Mouse (Mus musculus): Measurements from ENCODE around the gene Slco2b1. TPM values are rescaled to one million over a fixed set of nuclear protein-coding genes. Genes with fewer than 3 reads are reported as not detected.

The Slco2b1 gene
- polyA plus RNA-seq, 1 experiment from 2014 or later: 2.7 TPM

- Histone ChIP-seq H3K4me1 (replicated peaks) (no peaks in the 10 kb centered on the region), H3K4me2 (replicated peaks) (no peak overlapping the region), H3K36me3 (no peaks in the 10 kb centered on the region), H3K9me3 (no peaks in the 10 kb centered on the region), H3K4me3 (replicated peaks) (no peak overlapping the region), H3K27me3 (replicated peaks) (0 out of 2 replicates have a peak, but pooled peaks cover 6% of the 10 kb centered on the region), H3K9ac (no peak overlapping the region), H3K27ac (no peak overlapping the region)
- 49% methylated on average over 4 of the region's 4 CpGs for WGBS
- ATAC-seq: no peak
Measured at GRCm38 (mm10) chr7:99641245-99641644, 69.9 kb downstream of the Slco2b1 start.

GRCm38 (mm10) chr7:99633966-99634665 is 77.0 kb downstream of the Slco2b1 start:
- Histone ChIP-seq H3K4me2 (replicated peaks) (no peak overlapping the region), H3K4me3 (replicated peaks) (no peak overlapping the region), H3K4me1 (replicated peaks) (no peaks in the 10 kb centered on the region), H3K27me3 (replicated peaks) (peaks cover 4% of the 10 kb centered on the region; the same call in 1 of the 2 replicates), H3K27ac (no peak overlapping the region), H3K9ac (no peak overlapping the region), H3K36me3 (no peaks in the 10 kb centered on the region), H3K9me3 (no peaks in the 10 kb centered on the region)
- WGBS: 70% methylated on average over 8 of the region's 8 CpGs
- no peak for ATAC-seq

GRCm38 (mm10) chr7:99632286-99632685 is 78.9 kb downstream of the Slco2b1 start:
- 13% methylated on average over 6 of the region's 6 CpGs for WGBS

GRCm38 (mm10) chr7:99627366-99627765 is 83.8 kb downstream of the Slco2b1 start:
- Histone ChIP-seq H3K27me3 (replicated peaks) (peaks cover 60% of the 10 kb centered on the region), H3K9me3 (no peaks in the 10 kb centered on the region), H3K27ac (no peak overlapping the region), H3K4me1 (replicated peaks) (peaks cover 16% of the 10 kb centered on the region), H3K36me3 (no peaks in the 10 kb centered on the region), H3K4me2 (replicated peaks) (peak overlapping the region; percentile 97), H3K9ac (no peak overlapping the region), H3K4me3 (replicated peaks) (no peak overlapping the region)
- ATAC-seq: no peak
- 10% methylated on average over 7 of the region's 7 CpGs for WGBS

More at GRCm38 (mm10) chr7:99632286-99632685, 78.9 kb downstream of the Slco2b1 start:
- Histone ChIP-seq H3K4me1 (replicated peaks) (no peaks in the 10 kb centered on the region), H3K27me3 (replicated peaks) (peaks cover 22% of the 10 kb centered on the region), H3K9me3 (no peaks in the 10 kb centered on the region), H3K27ac (no peak overlapping the region), H3K4me3 (replicated peaks) (no peak overlapping the region), H3K36me3 (no peaks in the 10 kb centered on the region), H3K9ac (no peak overlapping the region), H3K4me2 (replicated peaks) (no peak overlapping the region)
- no peak for ATAC-seq

GRCm38 (mm10) chr7:99626376-99627270 is 84.5 kb downstream of the Slco2b1 start, which contains the start of gene Tpbgl:
Gene Tpbgl (minus strand): TSS chr7:99627103.
- H3K4me2 ChIP-seq (replicated peaks): peak within 1 kb of the TSS; percentile 97
- no peaks in the 10 kb centered on the region for H3K36me3 ChIP-seq
- H3K27me3 ChIP-seq (replicated peaks): peaks cover 60% of the 10 kb centered on the region
- ATAC-seq: peak; percentile 60
- no peak within 1 kb of the TSS for H3K27ac ChIP-seq
- WGBS: under 1% methylated on average over 80 of the region's 83 CpGs
- H3K9me3 ChIP-seq: no peaks in the 10 kb centered on the region
- H3K4me3 ChIP-seq (replicated peaks): peak within 1 kb of the TSS; percentile 49
- peaks cover 16% of the 10 kb centered on the region for H3K4me1 ChIP-seq (replicated peaks)
- peak within 1 kb of the TSS; percentile 33 for H3K9ac ChIP-seq

- Histone ChIP-seq H3K9me3 (no peaks in the 10 kb centered on the region), H3K27me3 (replicated peaks) (peaks cover 60% of the 10 kb centered on the region), H3K36me3 (no peaks in the 10 kb centered on the region), H3K4me3 (replicated peaks) (peak overlapping the region; percentile 49), H3K9ac (peak overlapping the region; percentile 33; the same call in 1 of the 2 replicates), H3K27ac (no peak overlapping the region), H3K4me2 (replicated peaks) (peak overlapping the region; percentile 97), H3K4me1 (replicated peaks) (peaks cover 16% of the 10 kb centered on the region)
- under 1% methylated on average over 79 of the region's 81 CpGs for WGBS
- ATAC-seq: peak; percentile 94
Measured at GRCm38 (mm10) chr7:99625722-99626375, 85.3 kb downstream of the Slco2b1 start.

GRCm38 (mm10) chr7:99618860-99619259 is 92.3 kb downstream of the Slco2b1 start:
- peaks cover 7% of the 10 kb centered on the region for H3K27me3 ChIP-seq (replicated peaks)
- H3K36me3 ChIP-seq: no peaks in the 10 kb centered on the region
- H3K9ac ChIP-seq: no peak overlapping the region
- no peak overlapping the region for H3K27ac ChIP-seq
- ATAC-seq: no peak
- H3K4me2 ChIP-seq (replicated peaks): no peak overlapping the region
- no peaks in the 10 kb centered on the region for H3K4me1 ChIP-seq (replicated peaks)
- 6% methylated on average over 3 of the region's 3 CpGs for WGBS
- no peak overlapping the region for H3K4me3 ChIP-seq (replicated peaks)
- no peaks in the 10 kb centered on the region for H3K9me3 ChIP-seq

- H3K9ac ChIP-seq: no peak overlapping the region
- H3K4me1 ChIP-seq (replicated peaks): no peaks in the 10 kb centered on the region
- no peak overlapping the region for H3K27ac ChIP-seq
- ATAC-seq: no peak
- H3K9me3 ChIP-seq: no peaks in the 10 kb centered on the region
- no peak overlapping the region for H3K4me3 ChIP-seq (replicated peaks)
- H3K27me3 ChIP-seq (replicated peaks): peaks cover 2% of the 10 kb centered on the region; the same call in 1 of the 2 replicates
- WGBS: 67% methylated on average over 2 of the region's 2 CpGs
- no peak overlapping the region for H3K4me2 ChIP-seq (replicated peaks)
- H3K36me3 ChIP-seq: no peaks in the 10 kb centered on the region
Measured at GRCm38 (mm10) chr7:99618264-99618663, 92.9 kb downstream of the Slco2b1 start.

Other genes with a start within 250 kb of the Slco2b1 start
- gene Klhl35, start 245.3 kb downstream of the Slco2b1 start, polyA plus RNA-seq (2015; fragmentation: Nextera tagmentation; extraction: Ambion mirVana): 0.49 and 0.62 TPM in 2 replicates
- gene Rps3, start 227.6 kb downstream of the Slco2b1 start, polyA plus RNA-seq (2015; fragmentation: Nextera tagmentation; extraction: Ambion mirVana): 810 and 875 TPM in 2 replicates
- 8.5 and 9.0 TPM in 2 replicates for gene Arrb1, start 175.9 kb downstream of the Slco2b1 start, polyA plus RNA-seq (2015; fragmentation: Nextera tagmentation; extraction: Ambion mirVana)
- 1.3 and 1.4 TPM in 2 replicates for gene Tpbgl, start 84.2 kb downstream of the Slco2b1 start, polyA plus RNA-seq (2015; fragmentation: Nextera tagmentation; extraction: Ambion mirVana)
- not detected in 2 replicates for gene Olfr520, start 18.9 kb upstream of the Slco2b1 start, polyA plus RNA-seq (2015; fragmentation: Nextera tagmentation; extraction: Ambion mirVana)
- gene Olfr521, start 52.2 kb upstream of the Slco2b1 start, polyA plus RNA-seq (2015; fragmentation: Nextera tagmentation; extraction: Ambion mirVana): not detected in 2 replicates
- gene Neu3, start 117.1 kb upstream of the Slco2b1 start, polyA plus RNA-seq (2015; fragmentation: Nextera tagmentation; extraction: Ambion mirVana): 5.2 TPM in 2 replicates
- gene Xrra1, start 147.8 kb upstream of the Slco2b1 start, polyA plus RNA-seq (2015; fragmentation: Nextera tagmentation; extraction: Ambion mirVana): 0.10 and 0.11 TPM in 2 replicates
- gene Spcs2, start 152.1 kb upstream of the Slco2b1 start, polyA plus RNA-seq (2015; fragmentation: Nextera tagmentation; extraction: Ambion mirVana): 387 and 427 TPM in 2 replicates

Measured in intestine, embryonic 15.5 days (tissue).